Mouse (Mus musculus) liver, embryonic 14.5 days (tissue): ENCODE data around the gene Atxn1. TPM values are rescaled to one million over a fixed set of nuclear protein-coding genes. Genes with fewer than 3 reads are reported as not detected.

ENCODE experiments used
- ATAC-seq: fragments of 200-750 bp; cut with Nextera tagmentation; 2 replicates; pipeline ENCODE4 v1.8.0; 2017; ENCODE audit warnings: moderate number of reproducible peaks, mild to moderate bottlenecking, moderate library complexity; ENCODE audit not compliant: insufficient read depth
- DNase-seq, 3 experiments: peaks; one replicate each; pipeline ENCODE4 v3.0.0-alpha.2; 2012 to 2013; ENCODE audit warnings: low read depth in 3 of 3, low spot score in 3 of 3
- H3K27ac ChIP-seq: fragments of 300-500 bp; sonication (generic); 2 replicates; pipeline ENCODE4 v1.5.1; 2014; ENCODE audit warnings: moderate library complexity, mild to moderate bottlenecking, control low read depth, inconsistent platforms
- H3K27me3 ChIP-seq: fragments of 300-500 bp; sonication (generic); 2 replicates; pipeline ENCODE4 v1.6.1; 2014; ENCODE audit warnings: mild to moderate bottlenecking, low read length, moderate library complexity; ENCODE audit not compliant: control insufficient read depth, insufficient read depth
- H3K36me3 ChIP-seq: fragments of 300-500 bp; sonication (generic); replicated peaks from 2 replicates; pipeline ENCODE4 v1.6.1; 2014; ENCODE audit warnings: low read depth; ENCODE audit not compliant: control insufficient read depth, insufficient read depth
- H3K4me1 ChIP-seq, 2 experiments: fragments of 200-500 bp in 1 of 2; fragments of 300-500 bp in 1 of 2; sonication (generic) in 1 of 2; replicated peaks; 2 replicates each; pipeline ENCODE4 v1.6.1; 2012 to 2014; ENCODE audit warnings: antibody characterized with exemption in 1 of 2, inconsistent platforms in 1 of 2, low read length in 1 of 2; ENCODE audit not compliant: control insufficient read depth in 2 of 2, insufficient read depth in 2 of 2
- H3K4me2 ChIP-seq: fragments of 300-500 bp; sonication (generic); 2 replicates; pipeline ENCODE4 v1.6.1; 2014; ENCODE audit warnings: low read depth, mild to moderate bottlenecking, control low read depth, moderate library complexity
- H3K4me3 ChIP-seq, 2 experiments: fragments of 200-500 bp in 1 of 2; fragments of 300-500 bp in 1 of 2; sonication (generic) in 1 of 2; 2 replicates each; pipeline ENCODE4 v1.5.1; 2012 to 2014; ENCODE audit warnings: low read depth in 2 of 2, low read length in 2 of 2, mild to moderate bottlenecking in 2 of 2, control low read depth in 1 of 2, inconsistent platforms in 1 of 2, moderate library complexity in 1 of 2; ENCODE audit not compliant: insufficient read depth in 1 of 2
- H3K9ac ChIP-seq: fragments of 300-500 bp; sonication (generic); replicated peaks from 2 replicates; pipeline ENCODE4 v1.6.1; 2014; ENCODE audit warnings: mild to moderate bottlenecking, control low read depth, moderate library complexity
- H3K9me3 ChIP-seq: fragments of 300-500 bp; sonication (generic); 2 replicates; pipeline ENCODE4 v1.6.1; 2016; ENCODE audit warnings: low read length, mixed read lengths; ENCODE audit not compliant: control insufficient read depth
- CTCF ChIP-seq: IDR thresholded peaks from 2 replicates; pipeline ENCODE4 v1.5.1; 2016; ENCODE audit warnings: antibody characterized with exemption, low read depth, control low read depth
- EP300 ChIP-seq: IDR thresholded peaks from 2 replicates; pipeline ENCODE4 v1.6.1; 2016; ENCODE audit warnings: antibody characterized with exemption, low read depth
- WGBS: fragments of 180-500 bp; shearing (Covaris S2); extraction: QIAGEN DNeasy Blood & Tissue Kit; methylation state at CpG from one replicate; pipeline ENCODE4 v1.1.7; 2014; ENCODE audit not compliant: insufficient replicate concordance; 5-methylcytosine and 5-hydroxymethylcytosine counted together
- polyA plus RNA-seq, 2 experiments: library from polyadenylated mRNA; depleted of rRNA in 1 of 2; stranded (reverse) in 1 of 2; unstranded in 1 of 2; fragments of >200 nt; fragmentation: Nextera tagmentation in 1 of 2; extraction: Ambion mirVana in 1 of 2; gene quantifications; 2 replicates each; pipeline versions ENCODE4 v1.2.1 to v1.2.3; 2012 to 2014

Gene Atxn1
- polyA plus RNA-seq, 2 experiments = 1.0 to 1.2 TPM

- H3K36me3 ChIP-seq = no peaks in the 10 kb centered on the region
- no peak for DNase-seq
- H3K27me3 ChIP-seq = no peaks in the 10 kb centered on the region
- H3K4me3 ChIP-seq = no peak overlapping the region
- H3K4me2 ChIP-seq = no peak overlapping the region
- no peak for ATAC-seq
- no peaks in the 10 kb centered on the region for H3K9me3 ChIP-seq
- 67% methylated on average over 1 of the region's 1 CpGs for WGBS
- H3K4me1 ChIP-seq = no peaks in the 10 kb centered on the region
- no peak for TF ChIP-seq CTCF
- no peak for TF ChIP-seq EP300
- no peak overlapping the region for H3K27ac ChIP-seq
- no peak overlapping the region for H3K9ac ChIP-seq
Observed at GRCm38 (mm10) chr13:45754483-45754882, 210.3 kb downstream of the Atxn1 start.

- Histone ChIP-seq H3K4me3 (no peak overlapping the region), H3K27ac (no peak overlapping the region), H3K4me1 (no peaks in the 10 kb centered on the region), H3K36me3 (no peaks in the 10 kb centered on the region), H3K9ac (no peak overlapping the region), H3K9me3 (no peaks in the 10 kb centered on the region), H3K4me2 (no peak overlapping the region), H3K27me3 (no peaks in the 10 kb centered on the region)
- ATAC-seq = no peak
- no peak for DNase-seq
- TF ChIP-seq CTCF (no peak), EP300 (no peak)
- WGBS = 23% methylated on average over 5 of the region's 5 CpGs
Observed at GRCm38 (mm10) chr13:45752498-45752897, 212.3 kb downstream of the Atxn1 start.

GRCm38 (mm10) chr13:45751231-45751630 is 213.6 kb downstream of the Atxn1 start:
- Histone ChIP-seq H3K36me3 (no peaks in the 10 kb centered on the region), H3K9me3 (no peaks in the 10 kb centered on the region), H3K27me3 (no peaks in the 10 kb centered on the region), H3K4me2 (no peak overlapping the region), H3K9ac (no peak overlapping the region), H3K4me3 (no peak overlapping the region), H3K4me1 (no peaks in the 10 kb centered on the region), H3K27ac (no peak overlapping the region)
- no peak for ATAC-seq
- 55% methylated on average over 2 of the region's 2 CpGs for WGBS
- TF ChIP-seq EP300 (no peak), CTCF (no peak)
- no peak for DNase-seq

GRCm38 (mm10) chr13:45750627-45751026 is 214.2 kb downstream of the Atxn1 start:
- Histone ChIP-seq H3K27me3 (no peaks in the 10 kb centered on the region), H3K36me3 (no peaks in the 10 kb centered on the region), H3K4me3 (no peak overlapping the region), H3K4me2 (no peak overlapping the region), H3K9me3 (no peaks in the 10 kb centered on the region), H3K9ac (no peak overlapping the region), H3K4me1 (no peaks in the 10 kb centered on the region), H3K27ac (no peak overlapping the region)
- DNase-seq (no peak), ATAC-seq (no peak)
- TF ChIP-seq EP300 (no peak), CTCF (no peak)
- WGBS = 61% methylated on average over 6 of the region's 6 CpGs

GRCm38 (mm10) chr13:45749937-45750336 is 214.9 kb downstream of the Atxn1 start:
- H3K27ac ChIP-seq = no peak overlapping the region
- no peaks in the 10 kb centered on the region for H3K27me3 ChIP-seq
- no peak overlapping the region for H3K4me2 ChIP-seq
- WGBS = 14% methylated on average over 1 of the region's 1 CpGs
- ATAC-seq (no peak), DNase-seq (no peak)
- no peak overlapping the region for H3K9ac ChIP-seq
- no peaks in the 10 kb centered on the region for H3K4me1 ChIP-seq
- no peak overlapping the region for H3K4me3 ChIP-seq
- TF ChIP-seq EP300 = no peak
- TF ChIP-seq CTCF = no peak
- H3K36me3 ChIP-seq = no peaks in the 10 kb centered on the region
- H3K9me3 ChIP-seq = no peaks in the 10 kb centered on the region

- Histone ChIP-seq H3K27me3 (no peaks in the 10 kb centered on the region), H3K9me3 (no peaks in the 10 kb centered on the region), H3K4me3 (no peak overlapping the region), H3K4me2 (no peak overlapping the region), H3K9ac (no peak overlapping the region), H3K27ac (no peak overlapping the region), H3K4me1 (no peaks in the 10 kb centered on the region), H3K36me3 (no peaks in the 10 kb centered on the region)
- ATAC-seq (no peak), DNase-seq (no peak)
- TF ChIP-seq EP300 = no peak
- TF ChIP-seq CTCF = no peak
- WGBS = 62% methylated on average over 8 of the region's 8 CpGs
Observed at GRCm38 (mm10) chr13:45749222-45749621, 215.6 kb downstream of the Atxn1 start.
